Mouse (Mus musculus): ENCODE results near the gene Ska3. TPM values are rescaled to one million over a fixed set of nuclear protein-coding genes. Genes with fewer than 3 reads are reported as not detected.
"Not testable (repeated sequence)": the region's sequence is repeated elsewhere in the genome, so short reads cannot be mapped to it uniquely, and the experiment has no call there.

The Ska3 gene
- polyA plus RNA-seq, 1 experiment from 2014 or later = 12.9 TPM

- no peaks in the 10 kb centered on the region for H3K9me3 ChIP-seq (replicated peaks; ENCODE audit: low read length)
- H3K27ac ChIP-seq = no peak overlapping the region
- WGBS = 90% methylated on average over 2 of the region's 2 CpGs
- H3K4me1 ChIP-seq (replicated peaks; ENCODE audit: insufficient read depth, low read length) = no peaks in the 10 kb centered on the region
- H3K4me3 ChIP-seq (replicated peaks; ENCODE audit: low read depth, low read length) = no peak overlapping the region
- no peaks in the 10 kb centered on the region for H3K27me3 ChIP-seq (ENCODE audit: insufficient read depth, low read length)
- peaks cover 6% of the 10 kb centered on the region; the same call in 1 of the 2 replicates for H3K36me3 ChIP-seq (ENCODE audit: insufficient read depth, low read length)
- no peak overlapping the region for H3K4me2 ChIP-seq (ENCODE audit: low read length)
- ATAC-seq (replicated peaks; ENCODE audit: low FRiP score, low read depth) = no peak
- no peak for TF ChIP-seq CTCF (IDR thresholded peaks at IDR 0.05; ENCODE audit: low read depth)
- DNase-seq (ENCODE audit: low spot score) = no peak
- no peak overlapping the region for H3K9ac ChIP-seq (ENCODE audit: low read depth, low read length)
Measured at GRCm38 (mm10) chr14:57858601-57859000, 32.6 kb upstream of the Ska3 start.

GRCm38 (mm10) chr14:57856037-57856436, 30.1 kb upstream of the Ska3 start:
- H3K27me3 ChIP-seq (ENCODE audit: insufficient read depth, low read length); ATAC-seq (replicated peaks; ENCODE audit: low FRiP score, low read depth); H3K9me3 ChIP-seq (replicated peaks; ENCODE audit: low read length); H3K4me3 ChIP-seq (replicated peaks; ENCODE audit: low read depth, low read length); H3K4me2 ChIP-seq (ENCODE audit: low read length); H3K27ac ChIP-seq; H3K4me1 ChIP-seq (replicated peaks; ENCODE audit: insufficient read depth, low read length); H3K9ac ChIP-seq (ENCODE audit: low read depth, low read length): not testable (repeated sequence)
- peak; percentile 28 for DNase-seq (ENCODE audit: low spot score)
- peaks cover 14% of the 10 kb centered on the region for H3K36me3 ChIP-seq (ENCODE audit: insufficient read depth, low read length)
- peak; percentile 45 for TF ChIP-seq CTCF (IDR thresholded peaks at IDR 0.05; ENCODE audit: low read depth)

DNA sequence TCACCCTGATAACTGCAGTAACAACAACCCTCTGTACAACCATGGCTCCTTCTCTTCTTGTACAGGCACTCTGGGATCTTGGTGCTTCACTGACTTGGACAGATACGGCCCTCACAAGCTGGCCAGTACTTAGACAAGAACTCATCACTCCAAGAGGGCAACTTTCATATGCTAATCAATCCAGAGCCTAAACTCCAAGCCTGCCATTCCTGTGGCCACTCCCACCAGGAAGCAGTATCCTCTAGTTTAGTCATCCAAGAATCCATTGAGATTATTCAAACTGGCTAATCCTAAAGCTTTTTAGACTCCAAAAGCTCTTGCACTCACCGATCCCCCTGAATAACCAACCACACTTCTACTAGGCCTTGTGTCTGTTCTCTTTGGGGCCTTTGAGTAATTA, 27.0 kb upstream of the Ska3 start:
- no peaks in the 10 kb centered on the region for H3K9me3 ChIP-seq (replicated peaks; ENCODE audit: low read length)
- no peak for DNase-seq (ENCODE audit: low spot score)
- no peaks in the 10 kb centered on the region for H3K4me1 ChIP-seq (replicated peaks; ENCODE audit: insufficient read depth, low read length)
- no peak for ATAC-seq (replicated peaks; ENCODE audit: low FRiP score, low read depth)
- no peak overlapping the region for H3K4me2 ChIP-seq (ENCODE audit: low read length)
- H3K27me3 ChIP-seq (ENCODE audit: insufficient read depth, low read length) = no peaks in the 10 kb centered on the region
- peaks cover 18% of the 10 kb centered on the region for H3K36me3 ChIP-seq (ENCODE audit: insufficient read depth, low read length)
- H3K4me3 ChIP-seq (replicated peaks; ENCODE audit: low read depth, low read length) = no peak overlapping the region
- no peak for TF ChIP-seq CTCF (IDR thresholded peaks at IDR 0.05; ENCODE audit: low read depth)
- WGBS = 89% methylated on average over 2 of the region's 2 CpGs
- H3K27ac ChIP-seq = no peak overlapping the region
- H3K9ac ChIP-seq (ENCODE audit: low read depth, low read length) = no peak overlapping the region

DNA sequence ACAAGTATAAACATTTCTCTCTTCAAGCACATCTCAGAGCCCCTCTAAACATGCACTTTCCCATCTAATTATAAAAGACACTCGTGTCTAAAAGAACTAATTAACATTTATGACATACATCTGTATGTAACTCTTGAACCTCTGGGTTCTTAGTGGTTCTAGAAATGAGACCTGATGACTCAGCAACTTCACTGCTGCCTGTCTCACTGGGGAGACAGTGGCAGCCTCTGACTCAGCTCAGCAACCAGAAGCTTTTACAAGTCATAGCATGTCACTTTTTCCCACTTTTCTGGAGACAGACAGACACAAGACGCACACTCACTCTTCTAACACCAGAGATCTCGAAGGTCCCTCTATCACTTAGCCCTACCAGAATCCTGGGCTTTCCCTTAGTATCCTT, 24.3 kb upstream of the Ska3 start:
- DNase-seq (ENCODE audit: low spot score) = no peak
- WGBS = 86% methylated on average over 3 of the region's 3 CpGs
- H3K27ac ChIP-seq = no peak overlapping the region

GRCm38 (mm10) chr14:57848646-57849045, 22.7 kb upstream of the Ska3 start:
- DNase-seq (ENCODE audit: low spot score) (no peak), ATAC-seq (replicated peaks; ENCODE audit: low FRiP score, low read depth) (no peak)
- no peak overlapping the region for H3K27ac ChIP-seq
- H3K4me3 ChIP-seq (replicated peaks; ENCODE audit: low read depth, low read length) = no peak overlapping the region
- peaks cover 26% of the 10 kb centered on the region; the same call in 1 of the 2 replicates for H3K36me3 ChIP-seq (ENCODE audit: insufficient read depth, low read length)
- no peak overlapping the region for H3K9ac ChIP-seq (ENCODE audit: low read depth, low read length)
- no peak for TF ChIP-seq CTCF (IDR thresholded peaks at IDR 0.05; ENCODE audit: low read depth)
- H3K27me3 ChIP-seq (ENCODE audit: insufficient read depth, low read length) = no peaks in the 10 kb centered on the region
- no peaks in the 10 kb centered on the region for H3K4me1 ChIP-seq (replicated peaks; ENCODE audit: insufficient read depth, low read length)
- H3K9me3 ChIP-seq (replicated peaks; ENCODE audit: low read length) = no peaks in the 10 kb centered on the region
- 97% methylated on average over 2 of the region's 2 CpGs for WGBS
- H3K4me2 ChIP-seq (ENCODE audit: low read length) = no peak overlapping the region

More for the DNA sequence above, 24.3 kb upstream of the Ska3 start:
- Histone ChIP-seq H3K4me1 (replicated peaks; ENCODE audit: insufficient read depth, low read length) (no peaks in the 10 kb centered on the region), H3K4me2 (ENCODE audit: low read length) (no peak overlapping the region), H3K36me3 (ENCODE audit: insufficient read depth, low read length) (peaks cover 21% of the 10 kb centered on the region; the same call in 1 of the 2 replicates), H3K9me3 (replicated peaks; ENCODE audit: low read length) (no peaks in the 10 kb centered on the region), H3K27me3 (ENCODE audit: insufficient read depth, low read length) (no peaks in the 10 kb centered on the region), H3K9ac (ENCODE audit: low read depth, low read length) (no peak overlapping the region), H3K4me3 (replicated peaks; ENCODE audit: low read depth, low read length) (no peak overlapping the region)
- TF ChIP-seq CTCF (IDR thresholded peaks at IDR 0.05; ENCODE audit: low read depth) = no peak
- ATAC-seq (replicated peaks; ENCODE audit: low FRiP score, low read depth) = no peak

DNA sequence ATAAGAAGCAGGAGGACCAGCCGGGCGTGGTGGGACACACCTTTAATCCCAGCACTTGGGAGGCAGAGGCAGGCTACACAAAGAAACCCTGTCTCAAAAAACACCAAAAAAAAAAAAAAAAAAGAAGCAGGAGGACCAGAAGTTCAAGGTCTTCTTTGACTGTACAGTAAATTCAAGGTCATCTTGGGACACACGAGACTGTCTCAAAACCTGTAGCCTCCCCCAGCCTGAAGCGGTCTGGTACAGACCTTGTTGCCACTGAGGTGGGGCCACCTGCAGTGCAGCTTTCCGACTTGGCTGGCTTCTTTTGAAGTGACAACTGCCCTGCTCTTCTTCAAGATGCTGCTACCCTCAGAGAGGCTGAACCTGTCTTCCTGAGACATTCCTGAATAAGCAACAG, 22.1 kb upstream of the Ska3 start:
- not testable (repeated sequence) for H3K27me3 ChIP-seq (ENCODE audit: insufficient read depth, low read length); H3K27ac ChIP-seq; H3K9ac ChIP-seq (ENCODE audit: low read depth, low read length); H3K4me2 ChIP-seq (ENCODE audit: low read length); H3K9me3 ChIP-seq (replicated peaks; ENCODE audit: low read length); DNase-seq (ENCODE audit: low spot score); H3K4me1 ChIP-seq (replicated peaks; ENCODE audit: insufficient read depth, low read length); H3K4me3 ChIP-seq (replicated peaks; ENCODE audit: low read depth, low read length); ATAC-seq (replicated peaks; ENCODE audit: low FRiP score, low read depth)
- H3K36me3 ChIP-seq (ENCODE audit: insufficient read depth, low read length) = peaks cover 28% of the 10 kb centered on the region; the same call in 1 of the 2 replicates
- 82% methylated on average over 5 of the region's 5 CpGs for WGBS

- no peak for ATAC-seq (replicated peaks; ENCODE audit: low FRiP score, low read depth)
- WGBS = 88% methylated on average over 3 of the region's 3 CpGs
- no peak for TF ChIP-seq CTCF (IDR thresholded peaks at IDR 0.05; ENCODE audit: low read depth)
- no peak overlapping the region for H3K27ac ChIP-seq
- no peak overlapping the region for H3K4me2 ChIP-seq (ENCODE audit: low read length)
- H3K27me3 ChIP-seq (ENCODE audit: insufficient read depth, low read length) = no peaks in the 10 kb centered on the region
- H3K36me3 ChIP-seq (ENCODE audit: insufficient read depth, low read length) = peaks cover 25% of the 10 kb centered on the region; the same call in 1 of the 2 replicates
- no peak overlapping the region for H3K9ac ChIP-seq (ENCODE audit: low read depth, low read length)
- no peaks in the 10 kb centered on the region for H3K4me1 ChIP-seq (replicated peaks; ENCODE audit: insufficient read depth, low read length)
- no peaks in the 10 kb centered on the region for H3K9me3 ChIP-seq (replicated peaks; ENCODE audit: low read length)
- H3K4me3 ChIP-seq (replicated peaks; ENCODE audit: low read depth, low read length) = no peak overlapping the region
- no peak for DNase-seq (ENCODE audit: low spot score)
Measured at GRCm38 (mm10) chr14:57844535-57844934, 18.6 kb upstream of the Ska3 start.
